Mouse (Mus musculus) heart, postnatal 0 days (tissue): ENCODE measurements around the gene Jmjd1c.

Experiments used
- CTCF ChIP-seq: IDR thresholded peaks from 2 replicates; pipeline ENCODE4 v1.5.1; 2016; ENCODE audit warnings: antibody characterized with exemption, control low read depth, low read depth
- EP300 ChIP-seq: IDR thresholded peaks from 2 replicates; pipeline ENCODE4 v1.6.1; 2016; ENCODE audit warnings: antibody characterized with exemption, low read depth

DNA sequence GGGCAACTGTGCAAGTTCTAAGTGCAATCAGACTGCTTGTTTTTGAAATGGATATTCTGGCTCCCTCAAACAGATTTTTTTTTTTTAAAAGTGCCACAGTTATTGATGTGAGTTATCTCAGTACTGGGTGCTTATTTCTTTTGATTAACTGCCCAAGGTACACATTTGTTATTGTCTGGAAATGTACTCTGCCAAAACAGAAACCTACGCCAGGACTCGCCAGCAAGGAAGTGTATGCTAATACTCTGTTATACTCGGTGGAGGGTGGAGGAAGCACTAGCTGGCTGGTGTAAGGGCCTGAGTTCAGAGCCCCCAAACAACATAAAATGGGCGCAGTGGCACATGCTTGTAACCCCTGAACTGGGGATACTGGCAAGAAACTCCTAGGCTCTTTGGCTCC lies 34.1 kb upstream of the Jmjd1c start:
- no peak for TF ChIP-seq CTCF
- no peak for TF ChIP-seq EP300
